Mouse (Mus musculus) monocyte, adult 5-6 weeks (primary cell): ENCODE data around the gene Ubap2l. TPM values are rescaled to one million over a fixed set of nuclear protein-coding genes. Genes with fewer than 3 reads are reported as not detected.

Experiments used
- ATAC-seq: fragments of 153-309, 156-312 bp; replicated peaks from 2 replicates; pipeline ENCODE4 v1.8.0; 2017; ENCODE audit warnings: mild to moderate bottlenecking; ENCODE audit not compliant: low TSS enrichment, insufficient number of reproducible peaks, severe bottlenecking, poor library complexity, low FRiP score
- total RNA-seq: library from RNA; stranded (forward); fragments of 200-1000, 200-491, 200-594 nt; gene quantifications from 3 replicates; pipeline ENCODE4 v1.2.3, GENCODE M21; 2017

Ubap2l gene
- total RNA-seq, 1 experiment from 2014 or later, result 158 TPM

DNA sequence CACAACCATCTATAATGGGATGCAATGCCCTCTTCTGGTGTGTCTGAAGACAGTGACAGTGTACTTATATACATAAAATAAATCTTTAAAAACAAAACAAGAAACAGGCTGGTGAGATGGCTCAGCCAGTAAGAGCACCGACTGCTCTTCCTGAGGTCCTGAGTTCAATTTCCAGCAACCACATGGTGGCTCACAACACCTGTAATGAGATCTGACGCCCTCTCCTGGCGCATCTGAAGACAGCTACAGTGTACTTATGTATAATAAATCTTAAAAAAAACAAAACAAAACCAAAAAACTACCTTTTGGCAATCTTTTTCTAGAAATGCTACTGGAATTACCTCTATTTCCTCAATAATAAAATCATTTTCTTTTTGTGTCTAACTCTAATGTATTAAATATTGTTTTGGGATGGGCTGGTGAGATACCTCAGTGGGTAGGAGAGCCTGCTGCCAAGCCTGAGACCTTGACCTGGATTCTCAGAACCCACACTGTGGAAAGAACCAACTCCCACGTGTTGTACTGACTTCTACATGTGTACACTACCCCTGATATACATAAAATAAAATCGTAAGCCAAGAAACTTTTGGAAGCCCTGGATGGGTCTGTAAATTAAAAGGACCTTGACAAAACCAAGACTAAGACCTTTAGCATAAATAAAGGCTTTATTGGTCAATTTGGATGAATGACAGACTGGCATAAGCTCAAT lies 57.5 kb downstream of the Ubap2l start:
- no peak for ATAC-seq

DNA sequence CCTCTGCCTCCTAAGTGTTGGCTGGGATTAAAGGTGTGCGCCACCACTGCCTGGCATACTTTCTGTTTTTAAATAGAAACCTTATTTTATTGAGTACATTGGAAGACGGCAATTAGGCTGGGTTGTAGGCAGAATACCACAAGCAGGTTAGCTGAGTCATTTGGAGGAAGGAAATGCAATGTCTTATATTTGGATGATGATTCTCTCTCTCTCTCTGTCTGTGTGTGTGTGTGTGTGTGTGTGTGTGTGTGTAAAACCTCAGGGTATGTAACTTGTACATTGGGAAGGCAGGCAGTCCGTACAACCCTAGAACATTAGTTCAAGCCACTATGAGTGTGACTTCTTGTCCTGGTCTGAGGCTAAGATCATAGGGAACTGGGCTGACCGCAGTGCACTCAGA lies 64.6 kb downstream of the Ubap2l start:
- 0 out of 2 replicates have a peak, but pooled peaks have one; percentile 31 for ATAC-seq

DNA sequence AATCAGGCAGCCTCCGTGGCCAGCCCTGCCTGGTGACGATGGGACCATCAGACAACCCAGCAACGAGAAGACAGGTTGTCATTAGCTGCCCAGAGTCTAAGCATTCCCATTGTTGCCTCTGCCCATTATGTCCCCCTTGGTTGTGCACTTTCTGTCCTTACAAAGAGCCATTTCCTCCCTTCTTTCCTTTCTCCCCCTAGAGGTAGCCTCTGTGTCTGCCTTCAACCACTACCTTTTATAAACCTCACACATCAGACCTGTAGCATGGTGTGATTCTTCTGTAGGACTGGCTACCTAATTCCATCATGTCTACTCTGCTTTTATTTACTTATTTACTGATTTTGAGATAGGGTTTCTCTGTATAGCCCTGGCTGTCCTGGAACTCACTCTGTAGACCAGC lies 65.2 kb downstream of the Ubap2l start:
- ATAC-seq, result peak; percentile 27; the same call in 1 of the 2 replicates

DNA sequence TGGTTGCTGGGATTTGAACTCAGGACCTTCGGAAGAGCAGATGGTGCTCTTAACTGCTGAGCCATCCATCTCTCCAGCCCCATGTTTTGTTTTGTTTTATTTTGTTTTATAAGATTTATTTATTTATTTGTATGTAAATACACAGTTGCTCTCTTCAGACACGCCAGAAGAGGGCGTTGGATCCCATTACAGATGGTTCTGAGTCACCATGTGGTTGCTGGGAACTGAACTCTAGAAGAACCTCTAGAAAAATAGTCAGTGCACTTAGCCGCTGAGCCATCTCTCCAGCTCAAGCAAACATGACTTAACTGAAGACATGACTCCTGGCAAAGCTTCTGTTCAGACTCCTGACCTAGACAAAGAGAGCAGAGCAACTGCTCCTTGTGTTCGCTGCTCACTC lies 70.0 kb downstream of the Ubap2l start:
- ATAC-seq, result no peak

DNA sequence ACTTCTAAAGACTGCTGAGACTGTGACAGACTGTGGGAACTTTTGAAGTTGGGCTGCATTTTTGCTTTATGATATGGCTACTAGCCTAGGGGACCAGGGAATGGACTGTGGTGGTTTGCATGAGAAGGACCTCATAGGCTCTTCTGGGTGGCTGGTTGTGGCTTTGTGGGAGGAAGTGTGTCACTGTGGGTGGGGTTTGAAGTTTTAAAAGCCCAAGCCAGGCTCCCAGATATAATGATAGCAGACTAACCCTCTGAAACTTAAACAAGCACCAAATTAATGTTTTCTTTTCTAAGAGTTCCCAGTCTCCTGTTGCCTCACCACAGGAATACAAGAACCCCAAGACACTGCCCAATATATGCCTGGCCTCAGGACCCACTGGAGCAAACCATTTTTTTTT lies 75.6 kb downstream of the Ubap2l start:
- ATAC-seq, result no peak

DNA sequence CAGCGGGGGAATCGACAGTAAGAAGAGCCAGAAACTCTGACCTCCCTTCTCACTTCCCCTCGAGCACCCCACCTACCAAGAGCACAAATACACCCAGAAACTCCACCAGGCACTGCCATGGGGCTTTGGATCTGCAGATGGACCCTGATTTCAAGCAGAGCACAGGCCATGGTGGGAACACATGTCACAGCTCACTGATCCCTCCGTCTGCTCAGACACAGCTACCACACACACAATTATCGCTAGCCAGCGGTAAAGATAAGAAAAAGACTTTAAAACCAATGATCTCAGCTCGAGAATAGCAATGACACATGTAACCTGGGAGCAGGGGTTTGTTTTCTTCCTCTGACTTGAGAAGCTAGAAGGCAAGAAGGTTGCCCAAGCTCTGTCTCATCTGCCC lies 83.9 kb downstream of the Ubap2l start:
- no peak for ATAC-seq

DNA sequence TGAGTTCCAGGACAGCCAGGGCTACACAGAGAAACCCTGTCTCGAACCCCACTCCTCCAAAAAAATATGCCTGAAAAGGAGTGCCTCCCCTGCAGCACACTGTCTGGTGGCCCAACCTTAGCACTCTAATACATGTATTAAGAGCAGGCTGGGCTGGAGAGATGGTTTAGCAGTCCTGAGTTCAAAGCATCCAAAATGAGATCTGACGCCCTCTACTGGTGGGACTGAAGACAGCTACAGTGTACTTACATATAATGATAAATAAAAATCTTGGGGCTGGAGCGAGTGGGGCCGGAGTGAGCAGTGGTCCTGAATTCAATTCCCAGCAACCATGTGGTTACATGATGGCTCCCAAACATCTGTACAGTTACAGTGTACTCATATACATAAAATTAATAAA lies 85.5 kb downstream of the Ubap2l start:
- ATAC-seq, result no peak

DNA sequence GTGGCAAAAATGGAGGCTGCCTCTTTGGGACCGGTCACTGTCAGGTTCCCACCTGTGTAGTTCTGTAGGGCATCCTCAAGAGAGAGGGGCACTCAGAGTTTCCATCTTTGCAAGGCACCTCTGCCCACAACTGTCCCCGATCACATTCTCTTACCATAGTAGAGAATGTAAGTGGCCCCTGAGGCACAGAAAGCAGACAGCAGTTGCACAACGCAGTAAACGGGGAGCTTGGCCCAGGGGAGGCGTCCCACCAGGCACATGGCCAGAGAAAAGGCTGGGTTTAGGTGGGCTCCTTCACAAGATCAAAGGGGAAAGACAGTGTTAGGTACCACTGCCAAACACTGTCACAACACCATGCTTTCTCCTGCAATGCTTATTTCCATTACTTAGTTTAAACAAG lies 86.5 kb downstream of the Ubap2l start:
- no peak for ATAC-seq

DNA sequence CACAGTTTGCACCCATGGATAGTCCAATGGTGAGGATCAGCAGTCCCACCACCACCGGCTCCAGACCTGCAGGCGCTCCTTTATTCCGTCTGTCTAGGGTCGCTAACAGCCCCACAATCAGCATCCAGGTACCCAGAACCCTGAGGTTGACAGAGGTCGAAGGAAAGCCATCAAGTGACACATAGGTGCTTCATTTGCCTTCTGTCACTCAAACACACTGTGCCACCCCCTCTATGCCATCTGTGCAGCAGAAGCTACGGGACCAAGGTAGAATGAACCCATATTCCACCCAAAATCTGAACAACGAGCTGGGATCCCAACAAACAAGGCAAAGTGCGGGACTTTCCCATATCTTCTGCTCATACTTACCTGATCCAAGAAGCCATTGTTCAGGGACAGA lies 86.9 kb downstream of the Ubap2l start:
- ATAC-seq, result no peak

DNA sequence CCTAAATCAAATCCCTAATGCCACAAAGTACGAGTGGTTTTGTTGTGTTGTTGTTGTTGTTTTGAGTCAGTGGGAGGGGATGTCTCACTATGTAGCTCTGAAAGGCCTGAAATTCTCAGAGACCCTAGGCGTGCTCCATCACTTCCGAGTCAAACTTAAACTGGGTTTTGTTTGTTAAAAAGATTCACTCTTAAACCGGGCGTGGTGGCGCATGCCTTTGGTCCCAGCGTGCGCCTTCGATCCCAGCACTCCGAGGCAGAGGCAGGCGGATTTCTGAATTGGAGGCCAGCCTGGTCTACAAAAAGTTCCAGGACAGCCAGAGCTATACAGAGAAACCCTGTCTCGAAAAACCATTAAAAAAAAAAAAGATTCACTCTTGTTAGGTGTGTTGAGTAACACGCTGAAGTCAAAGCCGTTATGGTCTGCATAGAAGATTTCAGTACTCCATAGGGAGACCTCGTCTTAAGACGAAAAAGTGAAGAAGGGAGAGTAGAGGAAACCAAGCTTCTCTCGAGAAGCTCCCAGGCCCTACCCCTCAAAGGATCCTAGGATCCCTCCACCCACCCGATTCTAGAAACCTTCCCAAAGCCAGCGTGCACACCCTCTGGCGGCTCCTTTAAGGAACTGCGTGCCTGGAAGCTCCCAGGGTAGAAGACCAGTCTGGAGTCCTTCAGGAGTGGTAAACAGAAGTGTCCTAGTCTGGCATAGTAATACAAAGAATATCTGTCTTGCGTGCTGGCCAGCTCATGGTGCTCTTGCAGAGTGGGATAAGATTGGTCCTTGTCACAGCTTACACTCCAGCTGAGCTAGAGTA lies 88.3 kb downstream of the Ubap2l start:
- ATAC-seq, result peak; percentile 45; the same call in 1 of the 2 replicates

DNA sequence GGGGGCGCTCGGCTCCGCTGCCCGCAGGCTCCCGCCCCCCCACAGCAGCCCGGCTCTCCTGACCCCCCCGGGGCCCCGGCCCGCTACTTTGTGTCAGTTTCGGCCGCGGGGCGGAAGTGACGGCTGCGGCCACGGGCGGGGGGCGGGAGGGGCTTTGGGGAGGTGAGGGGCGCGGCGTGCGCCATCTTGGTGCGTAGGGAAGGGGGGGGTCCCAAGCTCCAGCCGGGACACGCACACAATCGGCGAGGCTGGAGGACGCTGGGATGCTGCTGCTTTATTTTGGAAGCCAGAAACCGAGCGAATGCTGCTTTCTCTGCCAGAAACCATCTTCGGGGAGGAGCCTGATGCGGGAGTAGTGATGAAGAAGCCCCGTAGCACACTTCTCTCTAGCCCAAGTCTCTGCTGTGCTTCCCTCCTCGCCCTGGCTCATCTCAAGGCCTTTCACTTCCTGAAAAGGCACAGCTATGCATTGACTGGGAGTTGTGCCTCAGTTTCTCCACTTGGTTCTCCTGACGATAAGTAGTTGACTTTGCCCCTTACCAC lies 89.1 kb downstream of the Ubap2l start, which contains the start of gene Atp8b2:
Gene Atp8b2, minus strand, starts transcription at position 288 of the 543 bp plus-strand sequence.
- ATAC-seq, result peak; percentile 54

DNA sequence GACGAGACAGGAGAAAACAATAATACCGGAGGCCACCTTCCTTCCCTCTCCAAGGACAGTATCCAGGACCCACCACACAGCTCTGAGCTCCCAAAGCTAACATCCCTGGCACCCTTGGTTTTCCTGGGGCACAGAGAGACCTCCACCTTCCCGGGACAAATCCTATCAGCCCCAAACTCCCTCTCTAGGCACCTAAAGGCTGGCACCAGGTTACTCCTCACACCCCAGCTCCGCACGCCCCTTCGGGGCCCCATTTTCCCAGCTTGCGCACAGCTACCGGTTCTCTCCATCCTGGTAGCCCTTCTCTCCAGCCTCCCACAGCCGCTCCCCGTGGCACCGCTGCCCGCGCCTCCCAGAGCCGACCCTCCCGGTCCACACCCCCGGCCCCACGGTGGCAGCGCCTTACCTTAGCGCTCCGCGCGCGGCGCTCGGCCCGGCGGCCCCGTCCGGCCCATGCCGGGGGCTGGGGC lies 89.6 kb downstream of the Ubap2l start:
- ATAC-seq, result no peak

DNA sequence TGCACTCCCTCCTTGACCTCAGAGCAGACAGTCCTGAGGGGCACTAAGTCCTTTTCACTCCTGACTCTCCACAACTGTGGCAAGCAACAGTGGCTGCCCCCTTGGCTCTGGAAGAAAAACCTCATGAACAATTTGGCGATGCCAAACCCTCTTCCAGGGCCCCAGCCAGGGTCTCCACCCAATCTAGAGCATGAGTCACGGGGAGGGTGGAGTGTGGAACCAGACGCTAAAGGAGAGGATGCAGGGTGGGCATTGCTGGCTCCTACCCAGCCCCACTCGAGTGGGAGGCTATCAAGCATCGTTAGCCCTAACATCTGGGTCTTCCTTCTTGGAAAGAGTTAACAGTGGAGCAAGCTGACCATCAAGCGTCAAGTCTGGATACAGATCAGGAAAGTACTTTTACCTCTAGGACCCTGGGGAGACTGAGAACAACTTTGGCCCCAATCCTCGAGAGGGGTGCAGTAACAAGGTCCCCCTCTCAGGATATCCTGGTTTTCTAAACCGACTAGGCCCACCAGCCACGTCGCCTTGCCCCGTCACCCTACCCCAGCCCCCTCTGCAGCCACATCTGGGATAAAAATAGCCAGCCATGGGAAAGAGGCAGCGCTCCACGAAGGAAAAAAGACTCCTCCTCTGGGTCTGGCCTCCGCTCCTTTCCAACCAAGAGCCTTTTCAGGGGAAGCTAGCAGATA lies 90.2 kb downstream of the Ubap2l start:
- no peak for ATAC-seq

DNA sequence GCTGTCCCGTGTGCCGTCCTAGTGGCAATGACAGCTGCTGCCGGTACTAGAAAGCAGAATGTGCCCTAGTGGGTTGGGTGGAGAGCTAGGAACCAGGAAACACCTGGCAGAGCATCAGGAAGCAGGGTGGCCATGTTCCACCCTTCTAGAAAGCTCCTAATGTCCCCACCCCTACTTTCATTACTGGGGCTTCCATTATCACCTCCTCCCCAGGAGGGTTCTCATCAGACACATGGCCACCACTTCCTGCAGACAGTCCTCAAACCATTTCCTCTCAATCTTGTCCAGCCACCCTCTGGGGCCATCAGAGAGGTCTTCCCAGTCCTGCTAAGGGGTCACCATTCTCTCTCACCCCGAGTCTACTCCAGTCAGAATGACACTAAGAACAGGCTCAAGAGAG lies 91.0 kb downstream of the Ubap2l start:
- ATAC-seq, result no peak

DNA sequence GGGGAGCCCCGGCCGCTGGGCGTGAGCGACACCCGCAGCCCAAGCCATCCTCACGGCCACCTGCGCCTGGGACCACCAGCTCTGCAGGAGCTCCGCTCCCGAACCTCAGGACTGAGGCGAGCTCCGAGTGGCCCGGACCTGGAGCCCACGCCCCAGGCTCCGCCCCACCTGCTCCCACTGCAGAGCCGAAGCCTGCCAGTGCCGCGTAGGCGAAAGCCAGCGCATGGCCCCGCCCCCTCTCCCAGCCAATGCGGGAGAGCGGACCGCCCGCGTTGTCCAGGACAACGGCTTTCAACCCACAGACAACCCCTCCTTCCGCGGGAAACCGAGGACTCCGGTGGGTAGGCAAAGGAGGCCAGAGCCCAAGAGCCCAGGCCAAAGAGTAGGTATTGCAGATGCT lies 92.0 kb downstream of the Ubap2l start:
- peak; percentile 60 for ATAC-seq

DNA sequence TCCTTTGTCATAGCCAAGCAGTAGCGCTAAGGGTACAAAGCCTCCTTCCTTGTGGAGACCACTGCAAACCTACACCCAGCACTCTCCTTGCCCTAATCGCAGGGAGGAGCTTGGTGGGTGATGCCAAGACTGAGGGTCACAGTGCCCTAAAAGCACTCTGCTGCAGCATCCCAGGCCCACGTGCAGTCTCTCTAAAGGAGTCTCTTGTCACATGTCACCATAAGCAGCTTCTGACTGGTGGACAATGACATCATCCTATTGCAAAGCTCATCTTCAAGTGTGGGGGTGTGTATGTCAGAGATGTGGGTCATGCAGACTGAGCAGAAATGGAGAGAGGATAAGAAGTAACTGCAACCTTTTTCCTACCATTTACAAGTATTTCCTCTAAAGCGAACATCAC lies 93.0 kb downstream of the Ubap2l start:
- ATAC-seq, result no peak

DNA sequence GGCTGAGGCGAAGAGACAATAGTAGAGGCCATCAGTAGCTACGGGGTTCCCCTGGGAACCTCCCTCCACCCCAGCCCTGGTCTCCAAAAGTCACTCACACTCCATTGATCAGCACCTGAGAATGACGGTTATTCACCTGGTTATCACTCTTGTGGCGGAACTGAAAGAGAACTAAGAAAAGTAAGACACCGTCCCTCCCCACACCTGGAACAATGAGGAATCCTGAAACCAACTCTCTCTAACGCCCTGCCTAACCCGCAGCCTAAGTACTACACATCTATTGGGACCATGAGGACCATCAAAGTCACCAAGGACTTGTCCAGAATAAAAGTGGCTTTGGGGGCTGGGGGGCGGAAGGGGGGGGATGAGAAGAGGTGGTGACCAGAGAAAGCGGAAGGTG lies 94.5 kb downstream of the Ubap2l start:
- no peak for ATAC-seq

DNA sequence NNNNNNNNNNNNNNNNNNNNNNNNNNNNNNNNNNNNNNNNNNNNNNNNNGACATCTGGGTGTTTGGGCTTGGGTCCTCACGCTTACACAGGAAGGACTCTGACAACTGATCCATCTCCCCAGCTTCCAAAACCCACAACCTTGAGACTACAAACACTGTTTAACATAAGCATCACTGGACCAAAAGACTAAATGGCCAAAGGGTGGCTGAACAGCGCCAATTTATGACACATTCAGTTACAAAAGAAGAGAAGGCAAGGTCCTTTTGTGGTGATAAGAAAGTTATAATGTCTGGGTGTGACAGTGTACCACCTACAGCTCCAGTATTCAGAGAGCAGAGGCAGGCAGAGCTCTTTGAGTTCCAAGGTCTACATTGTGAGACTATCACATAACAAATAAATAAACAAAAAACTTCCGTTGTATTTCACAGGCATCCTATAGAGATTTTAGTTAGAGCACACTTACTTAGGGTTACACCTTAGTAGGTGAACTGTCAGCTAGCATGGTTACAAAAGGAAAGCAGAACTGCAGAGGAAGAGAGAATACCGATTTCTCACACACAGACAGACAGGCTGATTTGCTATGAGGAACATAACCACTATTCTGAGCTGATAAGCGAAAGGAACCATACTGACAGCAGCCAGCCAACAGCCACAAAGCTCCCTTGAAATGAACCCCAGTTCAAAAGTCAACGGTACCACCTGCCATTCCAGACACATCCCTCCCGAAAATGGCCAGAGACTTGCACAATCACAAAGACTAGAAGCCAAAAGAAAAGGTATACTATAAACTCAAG lies 96.1 kb downstream of the Ubap2l start:
- ATAC-seq, result no peak
